ENCODE assay signal across 16 mouse cellular contexts in the genomic region with DNA sequence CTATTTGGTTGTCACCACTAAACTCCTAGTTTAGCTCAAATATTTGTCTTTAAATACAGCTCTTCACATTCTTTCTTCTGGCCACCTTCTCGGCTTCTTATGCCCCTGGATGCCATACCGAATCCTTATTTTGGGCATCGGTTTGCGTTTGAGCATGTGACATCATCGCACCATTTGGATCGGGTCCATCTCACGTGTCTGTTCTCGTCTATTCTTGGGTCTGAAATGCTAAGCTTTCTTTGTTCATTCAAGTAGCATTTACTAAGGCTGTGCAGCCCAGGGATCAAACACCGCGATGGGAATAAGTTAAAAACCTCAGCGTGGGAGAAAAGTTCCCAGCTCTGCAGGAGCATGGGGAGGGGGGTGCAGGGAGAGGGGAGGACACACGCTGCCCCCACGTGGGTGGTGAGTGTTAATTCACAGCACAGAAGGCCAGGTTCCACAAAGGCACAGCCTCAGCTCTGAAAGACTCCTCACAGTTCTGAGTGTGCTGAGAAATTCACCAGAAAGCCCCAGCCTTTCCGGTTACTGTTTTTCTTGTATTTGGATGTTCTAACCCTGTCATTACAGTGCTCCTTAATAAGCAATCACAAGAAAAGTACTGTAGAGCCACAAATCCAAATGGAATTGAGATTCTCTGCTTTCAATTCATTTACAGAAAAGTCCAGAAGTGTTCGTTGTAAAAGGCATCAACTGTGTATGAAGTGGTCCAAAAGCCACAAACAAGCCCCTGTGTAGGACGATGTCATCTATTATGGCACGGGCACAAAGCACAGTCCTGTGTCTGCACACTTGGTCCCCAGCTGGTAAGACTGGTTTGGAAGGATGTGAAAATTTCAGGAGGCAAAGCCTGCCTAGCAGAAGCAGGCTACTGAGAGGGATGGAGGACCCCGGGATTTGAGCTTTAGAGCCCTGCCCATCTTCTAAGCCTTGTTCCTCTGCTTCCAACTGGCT. TPM values are rescaled to one million over a fixed set of nuclear protein-coding genes. Genes with fewer than 3 reads are reported as not detected.
A peak's percentile ranks its signal among the peaks of the same experiment; 100 is the strongest.
DNase-seq lines count a peak whose midpoint lies in the region; TF ChIP-seq lines count a peak whose summit lies in the region.
"Had no signal": no experiment of that assay in that cellular context is flagged by ENCODE, and none has a peak within 500 bp of the region (broad histone marks: within the 10 kb centered on the region; RNA-seq: fewer than 3 reads in every experiment).

No protein-coding gene starts in this region.

- peak; percentile 17 to 23 for DNase-seq in cerebellum, postnatal 10 days
- no peak for DNase-seq in cerebellum, adult 11 months
- DNase-seq in kidney, adult 2 months = no peak
- no peak for DNase-seq in kidney, adult 8-10 months
- peak; percentile 47 to 61 for DNase-seq in right cerebral cortex, postnatal 10 days (ENCODE audit: low spot score in 2 of 2)
- DNase-seq in right cerebral cortex, adult 2 months (ENCODE audit: low spot score in 2 of 2) = no peak
- DNase-seq in thymus, postnatal 4 days = no peak
- DNase-seq in retina, postnatal 1 day = no peak
- DNase-seq: adrenal gland, adult 8-10 months; cerebellum, adult 2 months; gastrocnemius, postnatal 25 days; kidney, adult 9 months; right cerebral cortex, postnatal 25 days; thymus, postnatal 36 days had no signal

- no peaks in the 10 kb centered on the region for H3K27me3 ChIP-seq in kidney, adult 2 months (replicated peaks; ENCODE audit: control insufficient read depth, insufficient read depth, low read length)
- H3K27me3 ChIP-seq: embryonic facial prominence, embryonic 15.5 days; megakaryocyte, embryonic 14.5 days had no signal

- H3K4me3 ChIP-seq in kidney, adult 2 months (ENCODE audit: insufficient read depth, low read depth, low read length) = no peak overlapping the region
- H3K4me3 ChIP-seq: embryonic facial prominence, embryonic 15.5 days; megakaryocyte, embryonic 14.5 days had no signal

- H3K36me3 ChIP-seq in kidney, adult 2 months (ENCODE audit: control insufficient read depth, insufficient read depth, low read length) = peaks cover 3% of the 10 kb centered on the region

- WGBS in kidney, adult 2 months = 83% methylated on average over 18 of the region's 18 CpGs

- no peak for TF ChIP-seq POLR2A in kidney, adult 2 months (IDR thresholded peaks at IDR 0.05; ENCODE audit: low read depth, low read length)

- no peak overlapping the region for H3K27ac ChIP-seq in kidney, adult 2 months (ENCODE audit: insufficient read depth, low read depth, low read length)
- H3K27ac ChIP-seq: embryonic facial prominence, embryonic 15.5 days had no signal

- H3K4me1 ChIP-seq in kidney, adult 2 months (ENCODE audit: control insufficient read depth, insufficient read depth, low read length) = no peaks in the 10 kb centered on the region

- TF ChIP-seq CTCF in kidney, adult 2 months (conservative IDR thresholded peaks at IDR 0.05; ENCODE audit: insufficient read depth, insufficient read length, low read depth, low read length) = 0 out of 2 replicates have a peak, but pooled peaks have one; percentile 23

RNA-seq across cellular contexts. Expression of gene Gpr88, which starts 51.8 kb away (rescaled TPM):
- polyA plus RNA-seq in kidney, adult 2 months (2012; rRNA removed) = 0.39 and 0.80 TPM in 2 replicates

Comparison
In these comparisons a context has a peak if more than half of its experiments do, and no peak if none do; other contexts are left out.
1. DNase-seq: peak in cerebellum, postnatal 10 days (2 of 2) and right cerebral cortex, postnatal 10 days (2 of 2); none in cerebellum, adult 11 months (single experiment), kidney, adult 2 months (single experiment), kidney, adult 8-10 months (0 of 2), right cerebral cortex, adult 2 months (0 of 2), thymus, postnatal 4 days (single experiment) and retina, postnatal 1 day (single experiment).